Mouse (Mus musculus) midbrain, embryonic 16.5 days (tissue): ENCODE measurements around the gene Pamr1. TPM values are rescaled to one million over a fixed set of nuclear protein-coding genes. Genes with fewer than 3 reads are reported as not detected.

Experiments
- ATAC-seq: fragments of 200-750 bp; cut with Nextera tagmentation; 2 replicates; pipeline ENCODE4 v1.8.0; 2017; ENCODE audit warnings: moderate TSS enrichment
- H3K27ac ChIP-seq: fragments of 300-500 bp; sonication (generic); 2 replicates; pipeline ENCODE4 v1.5.1; 2014; ENCODE audit warnings: mild to moderate bottlenecking, low read length, mixed read lengths
- H3K27me3 ChIP-seq: fragments of 300-500 bp; sonication (generic); 2 replicates; pipeline ENCODE4 v1.6.1; 2014; ENCODE audit warnings: low read depth, low read length, mixed read lengths; ENCODE audit not compliant: control insufficient read depth, insufficient read depth
- H3K36me3 ChIP-seq: fragments of 300-500 bp; sonication (generic); 2 replicates; pipeline ENCODE4 v1.6.1; 2014; ENCODE audit warnings: mild to moderate bottlenecking, low read length, moderate library complexity, mixed read lengths; ENCODE audit not compliant: control insufficient read depth, insufficient read depth
- H3K4me1 ChIP-seq: fragments of 300-500 bp; sonication (generic); 2 replicates; pipeline ENCODE4 v1.6.1; 2014; ENCODE audit warnings: mild to moderate bottlenecking, low read length, mixed read lengths; ENCODE audit not compliant: control insufficient read depth, insufficient read depth
- H3K4me2 ChIP-seq: fragments of 300-500 bp; sonication (generic); 2 replicates; pipeline ENCODE4 v1.6.1; 2014; ENCODE audit warnings: mild to moderate bottlenecking, low read length, mixed read lengths
- H3K4me3 ChIP-seq: fragments of 300-500 bp; sonication (generic); 2 replicates; pipeline ENCODE4 v1.5.1; 2014; ENCODE audit warnings: low read depth, mild to moderate bottlenecking, low read length, moderate library complexity, mixed read lengths
- H3K9ac ChIP-seq: fragments of 300-500 bp; sonication (generic); 2 replicates; pipeline ENCODE4 v1.6.1; 2014; ENCODE audit warnings: low read depth, low read length, mixed read lengths
- H3K9me3 ChIP-seq: fragments of 300-500 bp; sonication (generic); replicated peaks from 2 replicates; pipeline ENCODE4 v1.6.1; 2014; ENCODE audit warnings: mild to moderate bottlenecking, low read length, mixed read lengths; ENCODE audit not compliant: control insufficient read depth, poor library complexity, severe bottlenecking
- WGBS: fragments of 180-500 bp; shearing (Covaris S2); extraction: QIAGEN DNeasy Blood & Tissue Kit; methylation state at CpG from one replicate; pipeline ENCODE4 v1.1.7; 2014; 5-methylcytosine and 5-hydroxymethylcytosine counted together
- polyA plus RNA-seq: library from polyadenylated mRNA; unstranded; fragments of >200 nt; fragmentation: Nextera tagmentation; extraction: Ambion mirVana; gene quantifications from 2 replicates; pipeline ENCODE4 v1.2.1, GENCODE M21; 2015

The Pamr1 gene
- polyA plus RNA-seq, 1 experiment from 2014 or later: 8.4 TPM

- no peaks in the 10 kb centered on the region for H3K36me3 ChIP-seq
- no peak overlapping the region for H3K9ac ChIP-seq
- H3K27ac ChIP-seq: no peak overlapping the region
- no peak for ATAC-seq
- no peak overlapping the region for H3K4me3 ChIP-seq
- no peaks in the 10 kb centered on the region for H3K9me3 ChIP-seq
- H3K4me1 ChIP-seq: no peaks in the 10 kb centered on the region
- no peak overlapping the region for H3K4me2 ChIP-seq
- no peaks in the 10 kb centered on the region for H3K27me3 ChIP-seq
Observed at GRCm38 (mm10) chr2:102622943-102623342, 73.1 kb downstream of the Pamr1 start.

GRCm38 (mm10) chr2:102624538-102624937, 74.7 kb downstream of the Pamr1 start:
- H3K4me3 ChIP-seq: no peak overlapping the region
- H3K9me3 ChIP-seq: no peaks in the 10 kb centered on the region
- 97% methylated on average over 1 of the region's 1 CpGs for WGBS
- no peak for ATAC-seq
- no peaks in the 10 kb centered on the region for H3K27me3 ChIP-seq
- no peak overlapping the region for H3K4me2 ChIP-seq
- no peak overlapping the region for H3K9ac ChIP-seq
- no peaks in the 10 kb centered on the region for H3K4me1 ChIP-seq
- no peaks in the 10 kb centered on the region for H3K36me3 ChIP-seq
- H3K27ac ChIP-seq: no peak overlapping the region

- no peaks in the 10 kb centered on the region for H3K4me1 ChIP-seq
- no peak overlapping the region for H3K4me3 ChIP-seq
- no peak overlapping the region for H3K9ac ChIP-seq
- no peaks in the 10 kb centered on the region for H3K9me3 ChIP-seq
- H3K27ac ChIP-seq: no peak overlapping the region
- no peaks in the 10 kb centered on the region for H3K36me3 ChIP-seq
- no peak for ATAC-seq
- H3K4me2 ChIP-seq: no peak overlapping the region
- WGBS: 90% methylated on average over 4 of the region's 4 CpGs
- no peaks in the 10 kb centered on the region for H3K27me3 ChIP-seq
Observed at GRCm38 (mm10) chr2:102632361-102632760, 82.5 kb downstream of the Pamr1 start.

GRCm38 (mm10) chr2:102634010-102634409, 84.2 kb downstream of the Pamr1 start:
- Histone ChIP-seq H3K9ac (no peak overlapping the region), H3K4me1 (peaks cover 6% of the 10 kb centered on the region), H3K4me3 (no peak overlapping the region), H3K27ac (no peak overlapping the region), H3K9me3 (no peaks in the 10 kb centered on the region), H3K4me2 (no peak overlapping the region), H3K36me3 (no peaks in the 10 kb centered on the region), H3K27me3 (no peaks in the 10 kb centered on the region)
- ATAC-seq: no peak
- 93% methylated on average over 1 of the region's 1 CpGs for WGBS

GRCm38 (mm10) chr2:102635523-102636060, 85.8 kb downstream of the Pamr1 start:
- no peaks in the 10 kb centered on the region for H3K36me3 ChIP-seq
- H3K27ac ChIP-seq: no peak overlapping the region
- ATAC-seq: no peak
- H3K4me1 ChIP-seq: peaks cover 6% of the 10 kb centered on the region
- H3K27me3 ChIP-seq: no peaks in the 10 kb centered on the region
- no peak overlapping the region for H3K4me3 ChIP-seq
- H3K9me3 ChIP-seq: no peaks in the 10 kb centered on the region
- no peak overlapping the region for H3K9ac ChIP-seq
- no peak overlapping the region for H3K4me2 ChIP-seq
- 76% methylated on average over 3 of the region's 3 CpGs for WGBS

GRCm38 (mm10) chr2:102636116-102636600, 86.3 kb downstream of the Pamr1 start:
- no peaks in the 10 kb centered on the region for H3K9me3 ChIP-seq
- ATAC-seq: no peak
- H3K27me3 ChIP-seq: no peaks in the 10 kb centered on the region
- H3K9ac ChIP-seq: no peak overlapping the region
- H3K4me1 ChIP-seq: peaks cover 6% of the 10 kb centered on the region
- 95% methylated on average over 7 of the region's 7 CpGs for WGBS
- H3K36me3 ChIP-seq: no peaks in the 10 kb centered on the region
- no peak overlapping the region for H3K4me2 ChIP-seq
- no peak overlapping the region for H3K4me3 ChIP-seq
- H3K27ac ChIP-seq: no peak overlapping the region

GRCm38 (mm10) chr2:102638140-102638539, 88.3 kb downstream of the Pamr1 start:
- WGBS: 41% methylated on average over 5 of the region's 5 CpGs
- Histone ChIP-seq H3K4me2 (no peak overlapping the region), H3K9me3 (no peaks in the 10 kb centered on the region), H3K27me3 (no peaks in the 10 kb centered on the region), H3K9ac (no peak overlapping the region), H3K4me1 (peaks cover 6% of the 10 kb centered on the region), H3K4me3 (no peak overlapping the region), H3K27ac (no peak overlapping the region), H3K36me3 (no peaks in the 10 kb centered on the region)
- no peak for ATAC-seq

- WGBS: 27% methylated on average over 2 of the region's 2 CpGs
- H3K27ac ChIP-seq: no peak overlapping the region
- no peak for ATAC-seq
Observed at GRCm38 (mm10) chr2:102638690-102639089, 88.9 kb downstream of the Pamr1 start.

GRCm38 (mm10) chr2:102648845-102649500, 99.2 kb downstream of the Pamr1 start:
- no peak for ATAC-seq
- Histone ChIP-seq H3K4me3 (no peak overlapping the region), H3K27ac (no peak overlapping the region), H3K9ac (no peak overlapping the region), H3K4me1 (no peaks in the 10 kb centered on the region), H3K27me3 (no peaks in the 10 kb centered on the region), H3K4me2 (no peak overlapping the region), H3K9me3 (no peaks in the 10 kb centered on the region), H3K36me3 (no peaks in the 10 kb centered on the region)
- 87% methylated on average over 10 of the region's 10 CpGs for WGBS

More at GRCm38 (mm10) chr2:102638690-102639089, 88.9 kb downstream of the Pamr1 start:
- Histone ChIP-seq H3K4me1 (peaks cover 6% of the 10 kb centered on the region), H3K9me3 (no peaks in the 10 kb centered on the region), H3K9ac (no peak overlapping the region), H3K4me2 (no peak overlapping the region), H3K36me3 (no peaks in the 10 kb centered on the region), H3K27me3 (no peaks in the 10 kb centered on the region), H3K4me3 (no peak overlapping the region)
